Mouse (Mus musculus): ENCODE data around the gene Mycl. TPM values are rescaled to one million over a fixed set of nuclear protein-coding genes. Genes with fewer than 3 reads are reported as not detected.

Mycl gene
- total and polyA plus RNA-seq, 3 experiments, result not detected

DNA sequence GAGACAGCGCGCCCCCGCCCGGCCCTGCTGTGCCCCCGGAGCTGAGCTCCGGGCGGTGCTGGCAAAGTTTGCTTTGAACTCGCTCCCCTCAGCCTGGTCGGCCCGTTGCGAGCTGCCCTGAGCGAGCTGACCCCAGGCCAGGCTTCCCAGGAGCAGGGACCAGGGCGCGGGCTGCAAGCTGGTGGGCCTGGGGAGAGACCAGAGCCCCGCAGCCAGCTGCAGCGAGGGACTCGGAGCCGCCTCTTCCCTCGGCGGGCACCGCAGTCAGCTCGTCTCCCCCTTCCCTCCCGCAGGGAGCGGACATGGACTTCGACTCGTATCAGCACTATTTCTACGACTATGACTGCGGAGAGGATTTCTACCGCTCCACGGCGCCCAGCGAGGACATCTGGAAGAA is 767 bp downstream of the Mycl start:
- H3K9me3 ChIP-seq (replicated peaks; ENCODE audit: insufficient read depth, low read length), result no peaks in the 10 kb centered on the region
- no peak for DNase-seq (ENCODE audit: low read depth, low spot score)
- TF ChIP-seq MYB (IDR thresholded peaks at IDR 0.05; ENCODE audit: low read depth, low read length) (no peak), ZC3H11A (IDR thresholded peaks at IDR 0.05; ENCODE audit: low read depth, low read length) (no peak), ETS1 (IDR thresholded peaks at IDR 0.05; ENCODE audit: low read depth, low read length) (no peak), TCF12 (IDR thresholded peaks at IDR 0.05; ENCODE audit: low read depth, low read length) (no peak), ZKSCAN1 (IDR thresholded peaks at IDR 0.05; ENCODE audit: low read depth, low read length) (no peak), USF1 (IDR thresholded peaks at IDR 0.05; ENCODE audit: low read depth, low read length) (no peak), KAT2A (conservative IDR thresholded peaks at IDR 0.05; ENCODE audit: low read depth, low read length) (no peak), CHD1 (IDR thresholded peaks at IDR 0.05; ENCODE audit: low read depth, low read length) (no peak), CTCF (IDR thresholded peaks at IDR 0.05 in 2 of 3, conservative IDR thresholded peaks at IDR 0.05 in 1 of 3; ENCODE audit: control insufficient read depth in 1 of 3, insufficient read depth in 1 of 3, low read depth in 2 of 3, low read length in 3 of 3, poor library complexity in 1 of 3, severe bottlenecking in 1 of 3) (no peak), NRF1 (IDR thresholded peaks at IDR 0.05; ENCODE audit: insufficient read depth, low read depth, low read length, poor library complexity, severe bottlenecking) (no peak)
- peaks cover 0 to 2% of the 10 kb centered on the region in 2 experiments; a peak in 2 of 4 replicates for H3K36me3 ChIP-seq (ENCODE audit: control insufficient read depth in 1 of 2, insufficient read depth in 2 of 2, low read length in 2 of 2)
- H3K79me2 ChIP-seq (ENCODE audit: control insufficient read depth, insufficient read depth, low read length, poor library complexity), result no peaks in the 10 kb centered on the region
- H3K4me3 ChIP-seq (ENCODE audit: control insufficient read depth in 1 of 2, insufficient read depth in 1 of 2, low read depth in 2 of 2, low read length in 2 of 2), result no peak overlapping the region
- no peak overlapping the region for H3K27ac ChIP-seq (ENCODE audit: control insufficient read depth, low read depth, low read length)
- peaks cover 0 to 2% of the 10 kb centered on the region in 2 experiments; a peak in 1 of 4 replicates for H3K27me3 ChIP-seq (ENCODE audit: control insufficient read depth in 1 of 2, insufficient read depth in 2 of 2, low read length in 2 of 2)
- H3K9ac ChIP-seq (ENCODE audit: control insufficient read depth, low read depth, low read length, poor library complexity, severe bottlenecking), result no peak overlapping the region
- H3K4me1 ChIP-seq (ENCODE audit: control insufficient read depth in 1 of 2, insufficient read depth in 2 of 2, low read length in 2 of 2), result 0 out of 4 replicates have a peak, but pooled peaks cover 0 to 4% of the 10 kb centered on the region in 2 experiments

- Histone ChIP-seq H3K79me2 (ENCODE audit: control insufficient read depth, insufficient read depth, low read length, poor library complexity) (no peaks in the 10 kb centered on the region), H3K9me3 (replicated peaks; ENCODE audit: insufficient read depth, low read length) (no peaks in the 10 kb centered on the region), H3K4me1 (ENCODE audit: control insufficient read depth in 1 of 2, insufficient read depth in 2 of 2, low read length in 2 of 2) (0 out of 4 replicates have a peak, but pooled peaks cover 0 to 4% of the 10 kb centered on the region in 2 experiments), H3K4me3 (ENCODE audit: control insufficient read depth in 1 of 2, insufficient read depth in 1 of 2, low read depth in 2 of 2, low read length in 2 of 2) (no peak overlapping the region), H3K36me3 (ENCODE audit: control insufficient read depth in 1 of 2, insufficient read depth in 2 of 2, low read length in 2 of 2) (peaks cover 0 to 2% of the 10 kb centered on the region in 2 experiments; a peak in 2 of 4 replicates), H3K9ac (ENCODE audit: control insufficient read depth, low read depth, low read length, poor library complexity, severe bottlenecking) (no peak overlapping the region), H3K27me3 (ENCODE audit: control insufficient read depth in 1 of 2, insufficient read depth in 2 of 2, low read length in 2 of 2) (peaks cover 0 to 4% of the 10 kb centered on the region in 2 experiments; a peak in 2 of 4 replicates), H3K27ac (ENCODE audit: control insufficient read depth, low read depth, low read length) (no peak overlapping the region)
- TF ChIP-seq KAT2A (conservative IDR thresholded peaks at IDR 0.05; ENCODE audit: low read depth, low read length) (no peak), GABPA (IDR thresholded peaks at IDR 0.05; ENCODE audit: low read depth, low read length) (no peak), ZMIZ1 (IDR thresholded peaks at IDR 0.05; ENCODE audit: low read depth, low read length) (no peak), USF1 (IDR thresholded peaks at IDR 0.05; ENCODE audit: low read depth, low read length) (no peak), ZKSCAN1 (IDR thresholded peaks at IDR 0.05; ENCODE audit: low read depth, low read length) (no peak), MYC (IDR thresholded peaks at IDR 0.05; ENCODE audit: low read depth, low read length) (no peak), NELFE (IDR thresholded peaks at IDR 0.05; ENCODE audit: low read depth, low read length) (no peak), RCOR1 (IDR thresholded peaks at IDR 0.05; ENCODE audit: low read depth, low read length) (no peak), POLR2AphosphoS5 (IDR thresholded peaks at IDR 0.05; ENCODE audit: borderline replicate concordance, low read depth, low read length) (no peak), USF2 (IDR thresholded peaks at IDR 0.05; ENCODE audit: borderline replicate concordance in 1 of 2, insufficient read depth in 1 of 2, low read depth in 1 of 2, low read length in 2 of 2) (no peak), TBP (IDR thresholded peaks at IDR 0.05; ENCODE audit: low read depth, low read length) (no peak), MAFK (IDR thresholded peaks at IDR 0.05; ENCODE audit: borderline replicate concordance, low read depth, low read length) (no peak), MYB (IDR thresholded peaks at IDR 0.05; ENCODE audit: low read depth, low read length) (no peak), NRF1 (IDR thresholded peaks at IDR 0.05; ENCODE audit: insufficient read depth, low read depth, low read length, poor library complexity, severe bottlenecking) (no peak), UBTF (IDR thresholded peaks at IDR 0.05; ENCODE audit: borderline replicate concordance, insufficient read depth, low read depth, low read length) (no peak), RAD21 (IDR thresholded peaks at IDR 0.05; ENCODE audit: low read depth, low read length) (no peak), JUND (IDR thresholded peaks at IDR 0.05; ENCODE audit: low read depth, low read length) (no peak)
- no peak for DNase-seq (ENCODE audit: low read depth, low spot score)
These were observed 1.3 kb downstream of the Mycl start for GRCm38 (mm10) chr4:122996618-122997381.
